Mouse (Mus musculus) embryonic facial prominence, embryonic 11.5 days (tissue): ENCODE measurements around the gene Bclaf1. TPM values are rescaled to one million over a fixed set of nuclear protein-coding genes. Genes with fewer than 3 reads are reported as not detected.

Experiments used
- ATAC-seq: fragments of 200-750 bp; cut with Nextera tagmentation; replicated peaks from 2 replicates; pipeline ENCODE4 v1.8.0; 2017; ENCODE audit warnings: low read depth; ENCODE audit not compliant: insufficient number of reproducible peaks, low FRiP score, low TSS enrichment
- DNase-seq: peaks from one replicate; pipeline ENCODE4 v3.0.0-alpha.2; 2015; ENCODE audit warnings: low spot score
- H3K27ac ChIP-seq: fragments of 300-500 bp; sonication (generic); replicated peaks from 2 replicates; pipeline ENCODE4 v1.5.1; 2014; ENCODE audit warnings: mild to moderate bottlenecking, low read depth, low read length, control low read depth
- H3K27me3 ChIP-seq: fragments of 300-500 bp; sonication (generic); 2 replicates; pipeline ENCODE4 v1.6.1; 2014; ENCODE audit warnings: mild to moderate bottlenecking, low read length, moderate library complexity, mixed read lengths; ENCODE audit not compliant: control insufficient read depth, insufficient read depth
- H3K36me3 ChIP-seq: fragments of 300-500 bp; sonication (generic); replicated peaks from 2 replicates; pipeline ENCODE4 v1.6.1; 2014; ENCODE audit warnings: low read depth, mild to moderate bottlenecking, low read length, moderate library complexity, mixed read lengths; ENCODE audit not compliant: control insufficient read depth, insufficient read depth
- H3K4me1 ChIP-seq: fragments of 300-500 bp; sonication (generic); 2 replicates; pipeline ENCODE4 v1.6.1; 2014; ENCODE audit warnings: low read length, mixed read lengths; ENCODE audit not compliant: control insufficient read depth, insufficient read depth
- H3K4me2 ChIP-seq: fragments of 300-500 bp; sonication (generic); 2 replicates; pipeline ENCODE4 v1.6.1; 2014; ENCODE audit warnings: low read depth, mild to moderate bottlenecking, control low read depth, low read length, moderate library complexity
- H3K4me3 ChIP-seq: fragments of 300-500 bp; sonication (generic); 2 replicates; pipeline ENCODE4 v1.5.1; 2014; ENCODE audit warnings: low read depth, low read length, control low read depth
- H3K9ac ChIP-seq: fragments of 300-500 bp; sonication (generic); replicated peaks from 2 replicates; pipeline ENCODE4 v1.6.1; 2014; ENCODE audit warnings: mild to moderate bottlenecking, control low read depth, low read length
- H3K9me3 ChIP-seq: fragments of 300-500 bp; sonication (generic); replicated peaks from 2 replicates; pipeline ENCODE4 v1.6.1; 2016; ENCODE audit warnings: mild to moderate bottlenecking, low read length, inconsistent platforms, mixed read lengths; ENCODE audit not compliant: control insufficient read depth
- WGBS: fragments of 180-500 bp; shearing (Covaris S2); extraction: QIAGEN DNeasy Blood & Tissue Kit; methylation state at CpG from one replicate; pipeline ENCODE4 v1.1.7; 2014; 5-methylcytosine and 5-hydroxymethylcytosine counted together
- polyA plus RNA-seq: library from polyadenylated mRNA; unstranded; fragments of >200 nt; fragmentation: Nextera tagmentation; extraction: Ambion mirVana; gene quantifications from 2 replicates; pipeline ENCODE4 v1.2.1, GENCODE M21; 2014

Gene Bclaf1
- 172 and 184 TPM in 2 replicates for polyA plus RNA-seq

- Histone ChIP-seq H3K4me2 (peak within 1 kb of the TSS; percentile 68), H3K4me1 (no peaks in the 10 kb centered on the region), H3K27ac (peak within 1 kb of the TSS; percentile 97), H3K27me3 (no peaks in the 10 kb centered on the region), H3K9ac (peak within 1 kb of the TSS; percentile 97), H3K4me3 (peak within 1 kb of the TSS; percentile 86), H3K9me3 (no peaks in the 10 kb centered on the region), H3K36me3 (no peaks in the 10 kb centered on the region)
- ATAC-seq (peak; percentile 98), DNase-seq (peak; percentile 100)
- WGBS: under 1% methylated on average over 83 of the region's 84 CpGs
Measured at GRCm38 (mm10) chr10:20311918-20312735, at the start of gene Bclaf1. Gene Bclaf1, plus strand, starts transcription at chr10:20312469.

- Histone ChIP-seq H3K9ac (no peak overlapping the region), H3K36me3 (no peaks in the 10 kb centered on the region), H3K4me2 (no peak overlapping the region), H3K9me3 (no peaks in the 10 kb centered on the region), H3K27ac (no peak overlapping the region), H3K4me3 (no peak overlapping the region), H3K4me1 (no peaks in the 10 kb centered on the region), H3K27me3 (no peaks in the 10 kb centered on the region)
- DNase-seq (no peak), ATAC-seq (no peak)
- WGBS: 91% methylated on average over 6 of the region's 6 CpGs
Measured at GRCm38 (mm10) chr10:20262896-20263295, 49.4 kb upstream of the Bclaf1 start.

GRCm38 (mm10) chr10:20264479-20264878 lies 47.8 kb upstream of the Bclaf1 start:
- DNase-seq (no peak), ATAC-seq (no peak)
- no peak overlapping the region for H3K4me2 ChIP-seq
- 81% methylated on average over 7 of the region's 7 CpGs for WGBS
- no peaks in the 10 kb centered on the region for H3K36me3 ChIP-seq
- no peak overlapping the region for H3K27ac ChIP-seq
- H3K9ac ChIP-seq: no peak overlapping the region
- H3K27me3 ChIP-seq: no peaks in the 10 kb centered on the region
- H3K4me1 ChIP-seq: no peaks in the 10 kb centered on the region
- H3K9me3 ChIP-seq: no peaks in the 10 kb centered on the region
- no peak overlapping the region for H3K4me3 ChIP-seq

- WGBS: 70% methylated on average over 10 of the region's 10 CpGs
- H3K4me1 ChIP-seq: no peaks in the 10 kb centered on the region
- H3K27ac ChIP-seq: no peak overlapping the region
- no peak for ATAC-seq
- H3K4me3 ChIP-seq: no peak overlapping the region
- H3K4me2 ChIP-seq: no peak overlapping the region
- no peaks in the 10 kb centered on the region for H3K9me3 ChIP-seq
- no peak overlapping the region for H3K9ac ChIP-seq
- H3K36me3 ChIP-seq: no peaks in the 10 kb centered on the region
- no peak for DNase-seq
- no peaks in the 10 kb centered on the region for H3K27me3 ChIP-seq
Measured at GRCm38 (mm10) chr10:20267032-20267431, 45.2 kb upstream of the Bclaf1 start.

GRCm38 (mm10) chr10:20268945-20269344 lies 43.3 kb upstream of the Bclaf1 start:
- H3K27ac ChIP-seq: no peak overlapping the region
- H3K4me2 ChIP-seq: no peak overlapping the region
- 75% methylated on average over 7 of the region's 7 CpGs for WGBS
- no peak overlapping the region for H3K4me3 ChIP-seq
- DNase-seq (no peak), ATAC-seq (no peak)
- no peaks in the 10 kb centered on the region for H3K27me3 ChIP-seq
- no peaks in the 10 kb centered on the region for H3K4me1 ChIP-seq
- no peaks in the 10 kb centered on the region for H3K9me3 ChIP-seq
- no peaks in the 10 kb centered on the region for H3K36me3 ChIP-seq
- H3K9ac ChIP-seq: no peak overlapping the region

GRCm38 (mm10) chr10:20272380-20272779 lies 39.9 kb upstream of the Bclaf1 start:
- ATAC-seq: no peak
- H3K4me3 ChIP-seq: no peak overlapping the region
- DNase-seq: no peak
- no peaks in the 10 kb centered on the region for H3K27me3 ChIP-seq
- H3K9ac ChIP-seq: no peak overlapping the region
- WGBS: 89% methylated on average over 5 of the region's 5 CpGs
- no peaks in the 10 kb centered on the region for H3K4me1 ChIP-seq
- H3K27ac ChIP-seq: no peak overlapping the region
- H3K9me3 ChIP-seq: no peaks in the 10 kb centered on the region
- no peak overlapping the region for H3K4me2 ChIP-seq
- no peaks in the 10 kb centered on the region for H3K36me3 ChIP-seq

GRCm38 (mm10) chr10:20273278-20273677 lies 39.0 kb upstream of the Bclaf1 start:
- Histone ChIP-seq H3K9ac (no peak overlapping the region), H3K36me3 (no peaks in the 10 kb centered on the region), H3K9me3 (no peaks in the 10 kb centered on the region), H3K27me3 (no peaks in the 10 kb centered on the region), H3K4me3 (no peak overlapping the region), H3K27ac (no peak overlapping the region), H3K4me1 (no peaks in the 10 kb centered on the region), H3K4me2 (no peak overlapping the region)
- 56% methylated on average over 15 of the region's 15 CpGs for WGBS
- no peak for ATAC-seq
- no peak for DNase-seq

- H3K36me3 ChIP-seq: no peaks in the 10 kb centered on the region
- no peaks in the 10 kb centered on the region for H3K27me3 ChIP-seq
- H3K4me2 ChIP-seq: no peak overlapping the region
- ATAC-seq (no peak), DNase-seq (no peak)
- 92% methylated on average over 8 of the region's 9 CpGs for WGBS
- no peak overlapping the region for H3K27ac ChIP-seq
- H3K4me1 ChIP-seq: no peaks in the 10 kb centered on the region
- H3K4me3 ChIP-seq: no peak overlapping the region
- H3K9ac ChIP-seq: no peak overlapping the region
- H3K9me3 ChIP-seq: no peaks in the 10 kb centered on the region
Measured at GRCm38 (mm10) chr10:20274022-20274421, 38.2 kb upstream of the Bclaf1 start.
